Mouse (Mus musculus) small intestine, adult 2 months (tissue): ENCODE data around the gene Tnik.

Source experiments
- CTCF ChIP-seq: fragments of 200-500 bp; IDR thresholded peaks from 2 replicates; pipeline ENCODE4 v1.5.1; 2012; ENCODE audit warnings: low read depth, mild to moderate bottlenecking, control low read depth, inconsistent platforms, low read length, moderate library complexity, mixed read lengths; ENCODE audit not compliant: insufficient replicate concordance, insufficient read length; ENCODE audit errors: extremely low read depth
- POLR2A ChIP-seq: fragments of 200-500 bp; IDR thresholded peaks from 2 replicates; pipeline ENCODE4 v1.6.1; 2012; ENCODE audit warnings: low read depth, mild to moderate bottlenecking, control low read depth, inconsistent platforms, low read length, moderate library complexity

GRCm38 (mm10) chr3:28491085-28492041, 228.3 kb downstream of the Tnik start:
- TF ChIP-seq CTCF (no peak), POLR2A (no peak)
